Mouse (Mus musculus) limb, embryonic 13.5 days (tissue): ENCODE results near the gene Tef. TPM values are rescaled to one million over a fixed set of nuclear protein-coding genes. Genes with fewer than 3 reads are reported as not detected.

Experiments
- ATAC-seq: fragments of 200-750 bp; cut with Nextera tagmentation; 2 replicates; pipeline ENCODE4 v1.8.0; 2017; ENCODE audit warnings: low read depth, moderate number of reproducible peaks, moderate TSS enrichment; ENCODE audit not compliant: low FRiP score
- H3K27ac ChIP-seq: fragments of 300-500 bp; sonication (generic); 2 replicates; pipeline ENCODE4 v1.5.1; 2015; ENCODE audit warnings: inconsistent platforms, mild to moderate bottlenecking, moderate library complexity
- H3K27me3 ChIP-seq: fragments of 300-500 bp; sonication (generic); 2 replicates; pipeline ENCODE4 v1.6.1; 2015; ENCODE audit warnings: mild to moderate bottlenecking, inconsistent platforms
- H3K36me3 ChIP-seq: fragments of 300-500 bp; sonication (generic); 2 replicates; pipeline ENCODE4 v1.6.1; 2015; ENCODE audit warnings: inconsistent platforms, mild to moderate bottlenecking, moderate library complexity
- H3K4me1 ChIP-seq: fragments of 300-500 bp; sonication (generic); 2 replicates; pipeline ENCODE4 v1.6.1; 2015; ENCODE audit warnings: inconsistent platforms
- H3K4me2 ChIP-seq: fragments of 300-500 bp; sonication (generic); replicated peaks from 2 replicates; pipeline ENCODE4 v1.6.1; 2015; ENCODE audit warnings: inconsistent platforms, mild to moderate bottlenecking, moderate library complexity
- H3K4me3 ChIP-seq: fragments of 300-500 bp; sonication (generic); 2 replicates; pipeline ENCODE4 v1.5.1; 2015; ENCODE audit warnings: moderate library complexity, mild to moderate bottlenecking, inconsistent platforms
- H3K9ac ChIP-seq: fragments of 300-500 bp; sonication (generic); 2 replicates; pipeline ENCODE4 v1.6.1; 2015; ENCODE audit warnings: mild to moderate bottlenecking, inconsistent platforms
- H3K9me3 ChIP-seq: fragments of 300-500 bp; sonication (generic); 2 replicates; pipeline ENCODE4 v1.6.1; 2016; ENCODE audit warnings: inconsistent platforms
- WGBS: fragments of 180-500 bp; shearing (Covaris S2); methylation state at CpG from one replicate; pipeline ENCODE4 v1.1.7; 2015; 5-methylcytosine and 5-hydroxymethylcytosine counted together
- polyA plus RNA-seq: library from polyadenylated mRNA; unstranded; fragments of >200 nt; fragmentation: Nextera tagmentation; extraction: Ambion mirVana; gene quantifications from 2 replicates; pipeline ENCODE4 v1.2.1, GENCODE M21; 2015

Gene Tef
- polyA plus RNA-seq, 1 experiment from 2014 or later, result 25.4 TPM

GRCm38 (mm10) chr15:81802941-81803351, 725 bp downstream of the Tef start:
- Histone ChIP-seq H3K27ac (peak overlapping the region; percentile 85), H3K27me3 (no peaks in the 10 kb centered on the region), H3K4me2 (peak overlapping the region; percentile 77), H3K4me1 (peaks cover 40% of the 10 kb centered on the region), H3K4me3 (peak overlapping the region; percentile 43), H3K9ac (peak overlapping the region; percentile 62), H3K36me3 (peaks cover 3% of the 10 kb centered on the region; the same call in 1 of the 2 replicates), H3K9me3 (no peaks in the 10 kb centered on the region)
- 4% methylated on average over 8 of the region's 8 CpGs for WGBS
- ATAC-seq, result peak; percentile 17

DNA sequence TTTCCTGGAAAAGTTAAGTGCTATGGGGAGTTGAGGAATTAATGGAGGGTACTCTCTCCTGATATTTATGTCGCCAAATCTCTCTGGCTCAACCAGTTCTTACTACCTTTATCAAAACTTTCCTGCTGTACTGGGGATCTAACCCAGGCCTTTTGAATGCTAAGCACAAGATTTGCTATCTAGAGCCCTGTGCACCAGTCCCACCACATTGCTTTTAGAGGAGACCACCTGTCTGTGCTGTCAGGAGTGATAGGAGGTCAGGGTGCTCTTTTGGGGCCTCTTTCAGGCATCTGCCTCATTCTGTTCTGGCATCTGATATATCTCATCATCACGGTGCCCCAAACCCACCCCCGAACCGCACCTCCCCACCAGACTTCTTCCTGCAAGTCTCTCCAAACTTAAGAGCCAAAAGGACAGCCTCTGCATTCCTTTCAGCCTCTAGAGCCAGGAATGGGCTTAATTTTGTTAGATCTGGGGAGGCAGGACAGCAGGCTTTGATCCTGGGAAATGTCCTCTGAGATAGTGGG, 1.3 kb downstream of the Tef start:
- no peaks in the 10 kb centered on the region for H3K36me3 ChIP-seq
- no peaks in the 10 kb centered on the region for H3K9me3 ChIP-seq
- H3K4me1 ChIP-seq, result peaks cover 40% of the 10 kb centered on the region
- H3K9ac ChIP-seq, result peak overlapping the region; percentile 62
- peak overlapping the region; percentile 77 for H3K4me2 ChIP-seq
- peak overlapping the region; percentile 43 for H3K4me3 ChIP-seq
- no peaks in the 10 kb centered on the region for H3K27me3 ChIP-seq
- peak overlapping the region; percentile 85 for H3K27ac ChIP-seq
- 60% methylated on average over 4 of the region's 4 CpGs for WGBS
- no peak for ATAC-seq

- Histone ChIP-seq H3K4me1 (peaks cover 46% of the 10 kb centered on the region), H3K4me3 (no peak overlapping the region), H3K9me3 (no peaks in the 10 kb centered on the region), H3K27ac (0 out of 2 replicates have a peak overlapping the region, but pooled peaks have one; percentile 39), H3K9ac (0 out of 2 replicates have a peak overlapping the region, but pooled peaks have one; percentile 62), H3K36me3 (no peaks in the 10 kb centered on the region), H3K4me2 (peak overlapping the region; percentile 77), H3K27me3 (no peaks in the 10 kb centered on the region)
- ATAC-seq, result no peak
- WGBS, result 45% methylated on average over 1 of the region's 1 CpGs
Measured at GRCm38 (mm10) chr15:81804172-81804571, 2.0 kb downstream of the Tef start.

DNA sequence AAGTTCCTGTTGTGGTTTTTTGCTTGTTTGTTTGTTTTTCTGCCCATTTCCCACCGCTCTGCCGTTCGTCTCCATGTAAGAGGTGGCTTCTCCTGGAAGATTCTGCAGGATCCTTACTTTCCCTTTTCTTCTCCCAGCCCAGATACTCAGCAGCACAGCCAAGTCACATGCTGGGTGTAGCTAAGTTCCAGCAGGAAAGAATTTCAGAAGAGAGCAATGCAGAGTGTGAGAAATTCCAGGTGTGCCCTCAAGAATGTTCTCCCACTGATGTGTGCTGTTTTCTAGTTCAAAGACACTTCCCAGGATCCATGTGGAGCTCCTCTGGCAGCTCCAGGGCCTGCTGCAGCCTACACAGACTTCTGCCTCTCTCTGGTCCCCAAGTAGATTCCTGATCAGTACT, 2.7 kb downstream of the Tef start:
- no peak overlapping the region for H3K4me3 ChIP-seq
- no peak for ATAC-seq
- WGBS, result 83% methylated on average over 3 of the region's 3 CpGs
- no peaks in the 10 kb centered on the region for H3K36me3 ChIP-seq
- H3K4me2 ChIP-seq, result no peak overlapping the region
- no peak overlapping the region for H3K9ac ChIP-seq
- H3K27me3 ChIP-seq, result no peaks in the 10 kb centered on the region
- peaks cover 53% of the 10 kb centered on the region for H3K4me1 ChIP-seq
- no peaks in the 10 kb centered on the region for H3K9me3 ChIP-seq
- peak overlapping the region; percentile 48; the same call in 1 of the 2 replicates for H3K27ac ChIP-seq

GRCm38 (mm10) chr15:81805624-81806023, 3.4 kb downstream of the Tef start:
- no peak overlapping the region for H3K4me2 ChIP-seq
- ATAC-seq, result no peak
- no peaks in the 10 kb centered on the region for H3K36me3 ChIP-seq
- H3K4me1 ChIP-seq, result peaks cover 57% of the 10 kb centered on the region
- no peak overlapping the region for H3K4me3 ChIP-seq
- no peak overlapping the region for H3K27ac ChIP-seq
- H3K9me3 ChIP-seq, result no peaks in the 10 kb centered on the region
- no peaks in the 10 kb centered on the region for H3K27me3 ChIP-seq
- no peak overlapping the region for H3K9ac ChIP-seq
- 62% methylated on average over 6 of the region's 6 CpGs for WGBS

DNA sequence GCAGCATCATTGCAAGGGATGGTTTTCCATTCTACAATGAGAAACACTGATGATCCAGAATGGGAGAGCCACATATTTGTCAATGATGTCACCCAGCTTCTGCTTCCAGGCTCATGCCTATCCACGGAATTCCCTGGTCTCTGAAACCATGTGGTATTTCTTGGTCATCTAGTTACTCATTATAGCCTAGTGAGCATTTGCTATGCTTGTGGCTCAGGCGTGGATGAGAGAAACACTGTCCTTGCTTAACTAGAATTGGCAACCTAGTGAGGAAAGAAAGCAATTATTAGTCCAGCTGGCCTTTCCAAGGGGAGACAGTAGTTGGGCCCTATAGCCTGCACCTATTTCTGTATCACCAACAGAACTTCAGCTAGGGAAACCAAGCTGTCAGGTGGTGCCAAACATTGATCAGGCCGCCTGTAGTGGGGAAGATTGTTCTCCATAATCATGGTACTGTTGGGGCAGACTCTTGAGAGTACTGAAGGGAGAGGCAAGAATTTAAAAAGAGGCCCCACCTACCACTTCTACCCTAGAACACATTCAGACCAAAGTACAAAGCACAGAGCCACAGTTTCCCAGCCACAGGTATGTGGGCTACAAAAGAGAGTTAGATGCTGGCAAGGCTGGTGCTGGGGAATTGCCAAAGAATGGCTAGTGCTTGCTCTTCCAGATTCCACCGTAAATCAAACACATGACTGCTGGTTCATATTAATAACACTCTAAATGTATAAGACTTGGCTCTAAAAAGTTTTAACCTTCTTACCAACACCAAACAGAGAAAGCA, 4.6 kb downstream of the Tef start:
- H3K9ac ChIP-seq, result no peak overlapping the region
- H3K27me3 ChIP-seq, result no peaks in the 10 kb centered on the region
- H3K4me3 ChIP-seq, result no peak overlapping the region
- H3K27ac ChIP-seq, result no peak overlapping the region
- no peak for ATAC-seq
- no peaks in the 10 kb centered on the region for H3K36me3 ChIP-seq
- no peaks in the 10 kb centered on the region for H3K9me3 ChIP-seq
- H3K4me2 ChIP-seq, result no peak overlapping the region
- peaks cover 58% of the 10 kb centered on the region for H3K4me1 ChIP-seq
- 78% methylated on average over 4 of the region's 4 CpGs for WGBS

DNA sequence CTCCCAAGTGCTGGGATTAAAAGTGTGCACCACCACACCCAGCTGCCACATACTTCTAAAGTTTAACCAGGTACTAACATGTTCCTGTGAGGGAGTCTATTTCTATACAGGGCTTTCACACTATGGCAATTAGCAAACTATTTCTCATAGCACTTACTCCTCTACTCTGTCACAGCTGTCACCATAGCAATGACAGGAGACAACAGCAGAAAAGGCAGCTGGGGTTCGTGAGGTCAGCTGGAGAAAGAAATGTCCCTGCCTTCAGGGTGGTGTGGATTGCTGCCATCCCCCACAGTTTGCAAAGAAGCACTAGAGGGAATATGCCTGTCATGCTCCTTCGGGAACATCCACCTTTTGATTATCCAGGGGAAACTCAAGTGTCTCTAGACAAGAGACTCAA, 6.6 kb downstream of the Tef start:
- H3K4me3 ChIP-seq, result no peak overlapping the region
- H3K9me3 ChIP-seq, result no peaks in the 10 kb centered on the region
- ATAC-seq, result no peak
- H3K27me3 ChIP-seq, result no peaks in the 10 kb centered on the region
- 74% methylated on average over 2 of the region's 2 CpGs for WGBS
- no peak overlapping the region for H3K9ac ChIP-seq
- H3K4me1 ChIP-seq, result peaks cover 54% of the 10 kb centered on the region
- no peak overlapping the region for H3K4me2 ChIP-seq
- H3K36me3 ChIP-seq, result no peaks in the 10 kb centered on the region
- H3K27ac ChIP-seq, result no peak overlapping the region

GRCm38 (mm10) chr15:81809550-81809949, 7.3 kb downstream of the Tef start:
- Histone ChIP-seq H3K27ac (peak overlapping the region; percentile 87), H3K4me1 (peaks cover 46% of the 10 kb centered on the region), H3K4me2 (peak overlapping the region; percentile 81), H3K27me3 (no peaks in the 10 kb centered on the region), H3K9ac (peak overlapping the region; percentile 53; the same call in 1 of the 2 replicates), H3K4me3 (peak overlapping the region; percentile 79), H3K36me3 (no peaks in the 10 kb centered on the region), H3K9me3 (no peaks in the 10 kb centered on the region)
- 47% methylated on average over 1 of the region's 1 CpGs for WGBS
- ATAC-seq, result no peak

- Histone ChIP-seq H3K27me3 (no peaks in the 10 kb centered on the region), H3K4me2 (peak overlapping the region; percentile 81), H3K4me3 (peak overlapping the region; percentile 79), H3K4me1 (peaks cover 40% of the 10 kb centered on the region), H3K27ac (peak overlapping the region; percentile 87), H3K36me3 (peaks cover 5% of the 10 kb centered on the region), H3K9ac (peak overlapping the region; percentile 53), H3K9me3 (no peaks in the 10 kb centered on the region)
- 1% methylated on average over 10 of the region's 10 CpGs for WGBS
- ATAC-seq, result no peak
Measured at GRCm38 (mm10) chr15:81810150-81810549, 7.9 kb downstream of the Tef start.

- peaks cover 13% of the 10 kb centered on the region for H3K36me3 ChIP-seq
- no peaks in the 10 kb centered on the region for H3K27me3 ChIP-seq
- peak; percentile 99 for ATAC-seq
- H3K9ac ChIP-seq, result peak overlapping the region; percentile 82
- H3K4me2 ChIP-seq, result peak overlapping the region; percentile 81
- no peaks in the 10 kb centered on the region for H3K9me3 ChIP-seq
- peak overlapping the region; percentile 79 for H3K4me3 ChIP-seq
- peak overlapping the region; percentile 87 for H3K27ac ChIP-seq
- H3K4me1 ChIP-seq, result peaks cover 32% of the 10 kb centered on the region
- under 1% methylated on average over 83 of the region's 89 CpGs for WGBS
Measured at GRCm38 (mm10) chr15:81810671-81811598, 8.7 kb downstream of the Tef start.

DNA sequence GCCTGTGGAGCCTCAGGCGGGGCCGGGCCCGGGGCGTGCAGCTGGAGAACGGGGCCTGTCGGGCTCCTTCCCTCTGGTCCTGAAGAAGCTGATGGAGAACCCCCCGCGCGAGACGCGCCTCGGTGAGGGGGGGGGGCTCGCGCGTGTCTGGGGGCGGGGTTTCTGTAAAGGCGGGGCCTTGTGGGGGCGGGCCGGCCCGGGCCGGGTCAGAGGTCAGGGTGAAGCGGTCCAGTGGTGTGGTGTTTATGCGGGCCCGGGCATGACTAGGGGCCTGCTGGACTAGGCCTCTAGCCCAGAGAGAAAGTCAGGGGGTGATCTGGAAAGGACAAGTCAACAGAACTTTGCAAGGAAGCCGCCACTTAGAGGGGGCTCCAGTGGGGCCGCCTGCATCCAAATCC, 9.4 kb downstream of the Tef start:
- under 1% methylated on average over 22 of the region's 26 CpGs for WGBS
- H3K9ac ChIP-seq, result peak overlapping the region; percentile 82
- H3K27ac ChIP-seq, result peak overlapping the region; percentile 77; the same call in 1 of the 2 replicates
- no peak; the same call in 1 of the 2 replicates for ATAC-seq
- peak overlapping the region; percentile 81 for H3K4me2 ChIP-seq
- no peaks in the 10 kb centered on the region for H3K9me3 ChIP-seq
- H3K4me3 ChIP-seq, result peak overlapping the region; percentile 79
- no peaks in the 10 kb centered on the region for H3K27me3 ChIP-seq
- H3K36me3 ChIP-seq, result peaks cover 19% of the 10 kb centered on the region
- H3K4me1 ChIP-seq, result peaks cover 31% of the 10 kb centered on the region

DNA sequence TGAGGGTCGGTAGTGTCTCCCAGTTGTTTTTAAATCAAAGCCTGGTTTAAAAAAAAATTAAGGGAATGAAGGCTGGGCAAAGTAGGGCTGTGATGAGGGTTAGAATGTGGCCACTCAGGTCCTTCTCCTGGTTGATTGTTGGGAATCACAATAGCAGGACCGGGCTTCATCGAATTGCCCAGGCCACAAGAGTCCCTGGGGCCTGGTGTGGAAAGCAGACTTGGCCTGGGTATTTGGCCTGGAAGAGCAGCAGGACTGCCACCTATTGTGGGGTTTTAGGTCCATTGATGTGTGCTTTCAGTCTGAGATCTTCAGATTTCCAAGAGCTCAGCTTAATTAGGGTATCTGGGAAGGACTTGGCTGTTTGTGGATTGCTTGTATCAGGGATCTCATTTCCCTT, 10.1 kb downstream of the Tef start:
- no peaks in the 10 kb centered on the region for H3K9me3 ChIP-seq
- H3K4me1 ChIP-seq, result peaks cover 31% of the 10 kb centered on the region
- no peaks in the 10 kb centered on the region for H3K27me3 ChIP-seq
- peak overlapping the region; percentile 79 for H3K4me3 ChIP-seq
- H3K27ac ChIP-seq, result no peak overlapping the region
- ATAC-seq, result no peak
- H3K4me2 ChIP-seq, result peak overlapping the region; percentile 81
- peaks cover 26% of the 10 kb centered on the region for H3K36me3 ChIP-seq
- WGBS, result 38% methylated on average over 3 of the region's 3 CpGs
- H3K9ac ChIP-seq, result peak overlapping the region; percentile 82
